Mouse (Mus musculus) lung, postnatal 0 days (tissue): ENCODE measurements around the gene Crb3.

Source experiments
- CTCF ChIP-seq: IDR thresholded peaks from 2 replicates; pipeline ENCODE4 v1.5.1; 2016; ENCODE audit warnings: antibody characterized with exemption, mild to moderate bottlenecking
- EP300 ChIP-seq: IDR thresholded peaks from 2 replicates; pipeline ENCODE4 v1.6.1; 2016; ENCODE audit warnings: antibody characterized with exemption, mild to moderate bottlenecking, control low read depth

DNA sequence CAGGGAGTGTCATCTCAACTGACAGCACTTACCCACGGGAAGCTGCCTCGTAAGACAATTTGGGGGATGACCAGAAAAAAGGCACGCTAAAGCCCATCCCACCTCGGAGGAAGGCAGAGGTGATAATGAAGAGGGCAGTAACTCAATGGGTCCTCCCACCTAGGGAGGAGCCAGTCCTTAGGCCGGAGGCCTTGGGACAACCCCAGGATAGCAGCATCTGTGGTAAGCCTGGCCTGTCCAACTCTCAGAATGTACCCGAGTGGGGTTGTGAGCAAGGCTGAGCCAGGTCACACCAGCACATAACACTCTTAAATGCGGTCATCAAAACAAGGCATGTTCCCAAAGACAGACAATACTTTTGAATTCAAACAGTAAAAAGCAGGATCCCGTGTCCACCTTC, 29.2 kb upstream of the Crb3 start:
- TF ChIP-seq CTCF, result no peak
- no peak for TF ChIP-seq EP300
